Mouse (Mus musculus) embryonic stem cell, embryonic (primary cell): ENCODE data around the gene Tsacc.
"Not testable (repeated sequence)": the region's sequence is repeated elsewhere in the genome, so short reads cannot be mapped to it uniquely, and the experiment has no call there.

Experiments
- CTCF ChIA-PET, 4 experiments: fragments of 300-600 bp in 2 of 4; fragments of 350-600 bp in 2 of 4; sonication (Branson Sonifier 250); formaldehyde crosslinking; loops; one replicate each; lab custom pipeline; 2022; ENCODE audit warnings: inconsistent platforms in 2 of 4; lab: Charles Lee
- POLR2A ChIA-PET, 4 experiments: fragments of 300-600 bp in 2 of 4; fragments of 350-600 bp in 2 of 4; sonication (Branson Sonifier 250); formaldehyde crosslinking; loops; one replicate each; lab custom pipeline; 2022; ENCODE audit warnings: antibody characterized with exemption in 4 of 4, inconsistent platforms in 1 of 4; lab: Charles Lee

Tsacc gene

DNA sequence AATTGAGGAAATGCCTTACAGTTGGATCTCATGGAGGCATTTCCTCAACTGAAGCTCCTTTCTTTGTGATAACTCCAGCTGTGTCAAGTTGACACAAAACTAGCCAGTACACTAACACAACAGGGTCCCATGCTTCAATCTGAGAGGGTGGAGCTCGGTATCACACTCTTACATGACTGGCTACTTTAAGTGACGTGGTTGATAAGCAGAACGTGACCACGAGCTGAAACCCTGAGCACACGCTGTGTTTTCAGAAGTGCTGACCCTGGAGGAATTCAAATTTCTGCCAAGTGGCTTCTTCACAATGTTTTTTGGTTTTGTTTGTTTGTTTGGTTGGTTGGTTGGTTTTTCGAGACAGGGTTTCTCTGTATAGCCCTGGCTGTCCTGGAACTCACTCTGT lies 28.8 kb downstream of the Tsacc start:
- POLR2A ChIA-PET, result interaction anchor here in 3 of 4 experiments (0.5 to 1.4 kb wide), 3 partner anchors 68 to 418 kb away, joined by 3 to 5 read pairs (median 3); partner anchors contain the start of genes Smg5 (in 1 of the 3) and Tmem79 (in 1 of the 3)
- CTCF ChIA-PET, result not testable (repeated sequence)

- ChIA-PET POLR2A (interaction anchor here in 2 of 4 experiments (1.0 to 1.9 kb wide), 7 partner anchors 14 to 147 kb away, joined by 3 to 8 read pairs (median 4); no protein-coding TSS in a partner anchor), CTCF (interaction anchor here in 3 of 4 experiments (1.1 to 2.2 kb wide), 5 partner anchors 15 to 20 kb away, joined by 3 to 10 read pairs (median 5); no protein-coding TSS in a partner anchor)
Measured at GRCm38 (mm10) chr3:88262346-88262745, 34.5 kb downstream of the Tsacc start.

GRCm38 (mm10) chr3:88256382-88256781 lies 40.4 kb downstream of the Tsacc start:
- POLR2A ChIA-PET, result interaction anchor here in 1 of 4 experiments (1.4 to 1.9 kb wide), 4 partner anchors 9 to 19 kb away, joined by 4 to 5 read pairs (median 4); no protein-coding TSS in a partner anchor
- CTCF ChIA-PET, result interaction anchor here in 1 of 4 experiments (4.2 kb wide), 1 partner anchor 14 kb away, joined by 38 read pairs; no protein-coding TSS in a partner anchor

DNA sequence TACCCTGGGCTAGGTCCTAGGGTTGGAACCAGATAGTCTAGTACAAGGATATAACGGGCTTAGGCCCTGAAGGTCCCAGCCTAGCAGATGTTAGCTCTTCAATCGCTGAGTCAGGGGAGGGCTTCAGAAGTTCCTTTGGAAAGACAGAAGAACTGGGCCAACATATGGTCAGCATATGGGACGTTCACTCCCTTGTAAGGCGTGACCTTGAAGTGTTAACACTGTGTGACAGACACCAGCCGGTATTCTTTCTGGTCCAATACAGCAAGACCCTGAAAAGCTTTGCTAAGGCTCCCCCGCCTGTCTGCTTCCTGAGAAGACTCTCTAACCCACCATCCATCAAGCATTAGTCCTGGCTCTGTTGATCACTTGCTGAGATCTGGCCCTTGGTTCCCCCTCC lies 40.8 kb downstream of the Tsacc start:
- ChIA-PET CTCF (interaction anchor here in 1 of 4 experiments (4.2 kb wide), 1 partner anchor 13 kb away, joined by 38 read pairs; no protein-coding TSS in a partner anchor), POLR2A (interaction anchor here in 3 of 4 experiments (0.6 to 2.0 kb wide), 6 partner anchors 9 to 79 kb away, joined by 3 to 8 read pairs (median 4); partner anchors contain the start of genes Smg5 (in 1 of the 3) and Tmem79 (in 1 of the 3))

DNA sequence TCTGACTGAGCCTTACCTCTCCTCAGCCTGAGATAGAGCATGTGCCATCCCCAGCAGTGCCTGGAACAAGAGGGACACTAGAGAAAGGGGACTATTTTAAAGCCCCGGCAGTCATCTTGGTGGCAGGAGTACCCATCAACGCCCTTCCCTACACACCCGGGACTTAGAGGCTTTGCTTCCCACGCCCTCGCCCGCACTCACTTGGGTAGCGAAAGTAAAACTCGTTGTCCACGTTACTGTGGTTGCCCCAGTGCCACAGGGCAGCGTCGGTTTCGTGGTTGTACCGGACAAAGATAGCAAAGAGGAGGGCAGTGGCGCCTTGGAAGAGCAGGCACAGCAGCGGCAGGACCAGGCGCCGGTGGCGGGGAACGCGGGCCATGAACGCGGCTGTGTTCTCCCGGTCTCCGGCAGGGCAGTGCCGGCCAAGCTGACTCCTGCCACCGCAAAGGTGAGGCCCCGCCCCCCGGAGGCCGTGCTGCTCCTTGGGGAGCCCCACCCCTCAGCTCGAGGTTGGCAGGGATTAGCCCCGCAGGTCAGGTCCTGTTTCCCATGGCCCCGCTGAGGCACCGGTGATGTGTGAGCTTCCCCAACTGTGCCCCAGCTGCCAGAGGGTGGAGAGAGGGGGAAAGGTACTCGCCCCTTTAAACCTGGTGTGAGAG lies 42.4 kb downstream of the Tsacc start, which contains the start of gene Rhbg:
Gene Rhbg, minus strand, starts transcription at position 442 of the 659 bp plus-strand sequence.
- POLR2A ChIA-PET, result interaction anchor here in 3 of 4 experiments (0.6 to 2.7 kb wide), 11 partner anchors 10 to 81 kb away, joined by 3 to 10 read pairs (median 3); partner anchors contain the start of genes Cct3 (in 1 of the 3), Smg5 (in 1 of the 3), Tmem79 (in 1 of the 3) and Tsacc (in 1 of the 3)
- CTCF ChIA-PET, result interaction anchor here (0.6 to 4.2 kb wide), 12 partner anchors 8 to 510 kb away, joined by 3 to 38 read pairs (median 4); no protein-coding TSS in a partner anchor

DNA sequence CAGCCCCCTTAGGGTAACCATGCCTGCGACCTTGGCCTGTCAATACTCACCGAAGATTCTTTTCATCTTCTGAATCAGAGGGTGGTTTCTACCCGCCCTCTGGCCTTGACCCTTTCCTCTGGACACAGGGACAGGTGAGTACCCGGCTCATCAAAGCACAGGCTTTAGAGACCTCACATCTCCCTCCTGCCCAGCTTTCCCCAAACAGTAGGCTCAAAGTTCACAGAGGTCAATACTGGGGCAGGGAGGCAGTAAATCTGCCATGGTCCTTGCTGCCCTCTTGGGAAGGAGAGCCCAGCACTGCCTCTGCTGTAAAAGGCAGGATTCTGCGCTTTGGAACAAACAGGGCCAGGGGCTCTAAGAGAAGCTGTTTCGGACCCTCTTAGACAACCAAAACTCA lies 44.1 kb downstream of the Tsacc start:
- ChIA-PET CTCF (interaction anchor here (1.9 to 4.2 kb wide), 4 partner anchors 9 to 10 kb away, joined by 5 to 38 read pairs (median 8); no protein-coding TSS in a partner anchor), POLR2A (interaction anchor here in 2 of 4 experiments (1.5 to 2.7 kb wide), 2 partner anchors 29 to 36 kb away, joined by 4 to 10 read pairs; no protein-coding TSS in a partner anchor)

- ChIA-PET POLR2A (interaction anchor here in 3 of 4 experiments (0.6 to 3.6 kb wide), 9 partner anchors 13 to 278 kb away, joined by 3 to 22 read pairs (median 3); partner anchors contain the start of genes Nes (in 1 of the 3), Smg5 (in 1 of the 3) and Tmem79 (in 1 of the 3)), CTCF (interaction anchor here in 3 of 4 experiments (0.7 to 2.0 kb wide), 3 partner anchors 13 to 91 kb away, joined by 4 to 5 read pairs (median 5); no protein-coding TSS in a partner anchor)
Measured at GRCm38 (mm10) chr3:88248406-88248805, 48.4 kb downstream of the Tsacc start.

- CTCF ChIA-PET, result interaction anchor here (0.5 to 2.7 kb wide), 13 partner anchors 10 to 219 kb away, joined by 3 to 15 read pairs (median 5); no protein-coding TSS in a partner anchor
- POLR2A ChIA-PET, result interaction anchor here in 3 of 4 experiments (0.7 to 3.6 kb wide), 20 partner anchors 8 to 277 kb away, joined by 3 to 22 read pairs (median 3); partner anchors contain the start of genes Cct3 (in 1 of the 3), Glmp (in 1 of the 3), Nes (in 1 of the 3) and Smg5 (in 1 of the 3)
Measured at GRCm38 (mm10) chr3:88247666-88248065, 49.1 kb downstream of the Tsacc start.

GRCm38 (mm10) chr3:88245811-88246210 lies 51.0 kb downstream of the Tsacc start:
- CTCF ChIA-PET, result interaction anchor here (0.5 to 2.7 kb wide), 27 partner anchors 9 to 1132 kb away, joined by 3 to 15 read pairs (median 4); partner anchors contain the start of genes Iqgap3 (in 1 of the 4) and Rhbg (in 1 of the 4)

DNA sequence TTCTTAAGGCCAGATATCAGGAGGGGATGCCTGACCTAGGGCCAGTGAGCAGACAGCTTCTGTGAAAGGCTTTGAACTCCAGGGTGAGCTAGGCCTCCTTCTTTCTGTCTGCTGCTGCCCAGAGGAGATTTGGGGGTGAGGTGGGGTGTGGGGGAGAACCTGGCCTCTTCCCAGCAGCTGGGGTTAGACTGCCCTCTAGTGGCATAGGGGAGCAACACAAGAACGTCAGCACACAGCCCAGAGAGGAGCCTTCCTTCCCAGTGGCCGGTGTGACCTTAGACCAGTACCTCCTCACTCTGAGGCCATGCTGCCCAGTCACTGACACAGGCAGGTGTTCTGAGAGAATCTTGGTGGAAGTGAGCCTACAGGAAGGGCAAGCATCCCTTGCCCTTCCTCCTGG lies 52.7 kb downstream of the Tsacc start:
- ChIA-PET CTCF (interaction anchor here (0.5 to 4.2 kb wide), 33 partner anchors 9 to 312 kb away, joined by 3 to 85 read pairs (median 4); partner anchors contain the start of genes Rhbg (in 3 of the 4), Mef2d (in 1 of the 4), Slc25a44 (in 1 of the 4) and Smg5 (in 1 of the 4)), POLR2A (interaction anchor here in 2 of 4 experiments (0.9 to 2.2 kb wide), 3 partner anchors 13 to 53 kb away, joined by 4 to 10 read pairs (median 6); partner anchors contain the start of genes Cct3 (in 1 of the 2) and Tsacc (in 1 of the 2))

More at GRCm38 (mm10) chr3:88245811-88246210, 51.0 kb downstream of the Tsacc start:
- POLR2A ChIA-PET, result interaction anchor here in 2 of 4 experiments (0.8 to 3.6 kb wide), 12 partner anchors 10 to 164 kb away, joined by 3 to 22 read pairs (median 4); partner anchors contain the start of genes Cct3 (in 1 of the 2), Smg5 (in 1 of the 2), Tmem79 (in 1 of the 2) and Tsacc (in 1 of the 2)

GRCm38 (mm10) chr3:88242531-88242930 lies 54.3 kb downstream of the Tsacc start:
- POLR2A ChIA-PET, result interaction anchor here in 3 of 4 experiments (0.5 to 2.2 kb wide), 22 partner anchors 11 to 273 kb away, joined by 3 to 16 read pairs (median 4); partner anchors contain the start of genes Cct3 (in 1 of the 3), Iqgap3 (in 1 of the 3), Nes (in 1 of the 3) and Pmf1 (in 1 of the 3)
- CTCF ChIA-PET, result interaction anchor here (0.5 to 4.2 kb wide), 85 partner anchors 9 to 1135 kb away, joined by 3 to 85 read pairs (median 5); partner anchors contain the start of genes Rhbg (in 4 of the 4), Bcan (in 1 of the 4), Cct3 (in 1 of the 4) and Gm38392 (in 1 of the 4)

DNA sequence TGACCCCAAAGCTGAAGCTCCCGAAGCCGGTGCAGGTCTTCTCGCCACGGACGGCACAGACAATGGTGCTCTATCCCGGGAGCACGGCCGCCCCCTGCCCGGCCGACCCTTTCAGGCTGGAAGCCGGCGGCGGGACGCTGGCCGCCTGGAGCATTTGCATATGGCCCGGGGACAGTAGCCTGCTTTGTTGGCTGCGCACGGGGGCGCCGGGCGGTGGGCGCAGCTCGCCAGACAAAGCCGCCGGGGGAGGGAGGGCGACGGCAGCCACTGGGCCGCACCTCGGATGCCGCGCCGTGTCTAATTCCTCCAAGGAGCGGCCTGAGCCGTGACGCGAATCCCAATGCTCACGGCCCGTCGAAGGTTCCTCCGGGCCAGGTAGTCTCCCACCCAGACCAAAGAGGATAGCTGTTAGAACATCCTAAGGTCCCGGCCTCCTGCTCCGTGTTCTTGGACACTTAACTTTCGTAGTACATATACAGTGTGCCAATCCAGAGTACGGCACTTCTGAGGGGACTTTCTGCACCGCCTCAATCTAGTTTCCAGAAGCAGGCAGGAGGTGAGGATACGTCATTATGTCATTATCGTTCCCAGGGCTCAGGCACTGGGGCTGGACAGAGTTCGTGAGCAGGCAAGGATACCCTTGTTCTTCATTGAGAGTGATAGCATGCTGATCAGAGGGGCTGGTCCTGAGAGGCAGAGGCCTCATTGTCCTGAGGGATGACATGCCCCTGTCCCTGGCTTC lies 55.6 kb downstream of the Tsacc start:
- CTCF ChIA-PET, result interaction anchor here (0.6 to 4.2 kb wide), 19 partner anchors 8 to 242 kb away, joined by 3 to 85 read pairs (median 6); partner anchors contain the start of gene Rhbg (in 2 of the 4)

GRCm38 (mm10) chr3:88239446-88239845 lies 57.4 kb downstream of the Tsacc start:
- ChIA-PET CTCF (interaction anchor here (0.6 to 3.1 kb wide), 9 partner anchors 10 to 69 kb away, joined by 3 to 19 read pairs (median 3); no protein-coding TSS in a partner anchor), POLR2A (interaction anchor here in 1 of 4 experiments (1.2 kb wide), 1 partner anchor 46 kb away, joined by 5 read pairs; no protein-coding TSS in a partner anchor)

More for the DNA sequence above, 55.6 kb downstream of the Tsacc start:
- POLR2A ChIA-PET, result interaction anchor here in 2 of 4 experiments (0.6 to 2.2 kb wide), 8 partner anchors 10 to 1631 kb away, joined by 3 to 16 read pairs (median 4); no protein-coding TSS in a partner anchor

- CTCF ChIA-PET, result interaction anchor here (0.6 to 3.1 kb wide), 14 partner anchors 9 to 1658 kb away, joined by 3 to 19 read pairs (median 6); partner anchors contain the start of gene Mef2d (in 1 of the 4)
- POLR2A ChIA-PET, result interaction anchor here in 2 of 4 experiments (0.6 to 2.2 kb wide), 7 partner anchors 8 to 1719 kb away, joined by 3 to 6 read pairs (median 4); partner anchors contain the start of gene Iqgap3 (in 1 of the 2)
Measured at GRCm38 (mm10) chr3:88238866-88239391, 57.9 kb downstream of the Tsacc start.

DNA sequence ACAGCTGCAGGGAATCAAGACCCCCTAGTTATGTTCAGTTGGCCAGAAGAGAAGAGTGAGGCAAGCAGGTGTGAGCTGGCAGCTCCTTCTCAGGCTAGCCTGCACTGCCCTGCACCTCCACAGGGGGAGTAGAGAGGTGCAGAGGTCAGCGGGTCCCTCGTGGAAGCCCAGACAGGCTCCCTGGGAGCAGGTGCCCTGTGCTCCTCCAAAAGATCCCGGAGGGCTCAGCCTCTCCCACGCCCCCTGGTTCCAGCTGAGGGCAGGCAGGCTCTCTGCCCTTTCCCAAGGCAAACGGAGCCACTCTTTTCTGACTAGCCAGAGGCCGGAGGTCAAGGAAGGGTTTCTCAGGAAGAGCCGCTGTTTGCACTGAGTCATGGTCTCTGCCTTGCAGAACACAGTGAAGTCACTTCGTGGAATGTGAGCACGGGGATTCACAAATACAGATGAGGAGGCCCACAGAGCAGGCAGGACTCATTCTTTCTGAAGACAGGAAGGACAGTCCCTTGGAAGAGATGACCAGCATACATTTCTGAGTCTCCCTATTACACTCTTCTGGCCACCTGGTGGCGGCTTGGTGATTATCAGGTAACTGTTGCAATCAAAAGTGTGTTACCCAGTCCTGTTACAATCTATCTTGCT lies 59.1 kb downstream of the Tsacc start:
- CTCF ChIA-PET, result interaction anchor here (0.5 to 3.1 kb wide), 58 partner anchors 8 to 293 kb away, joined by 3 to 19 read pairs (median 4); partner anchors contain the start of genes Cct3 (in 1 of the 4), Gpatch4 (in 1 of the 4), Mef2d (in 1 of the 4) and Rhbg (in 1 of the 4)

More for the DNA sequence above, 59.1 kb downstream of the Tsacc start:
- POLR2A ChIA-PET, result interaction anchor here in 3 of 4 experiments (0.6 to 2.2 kb wide), 18 partner anchors 9 to 293 kb away, joined by 3 to 9 read pairs (median 4); partner anchors contain the start of gene Iqgap3 (in 1 of the 3)
